Mouse (Mus musculus): ENCODE measurements around the gene Ajm1. TPM values are rescaled to one million over a fixed set of nuclear protein-coding genes. Genes with fewer than 3 reads are reported as not detected.

Gene Ajm1
- total and polyA plus RNA-seq, 2 experiments, result 0.07 TPM; not detected in 1

- H3K36me3 ChIP-seq (ENCODE audit: control insufficient read depth, insufficient read depth, low read length), result peaks cover 3% of the 10 kb centered on the region; the same call in 1 of the 2 replicates
- H3K4me1 ChIP-seq (ENCODE audit: control insufficient read depth, insufficient read depth, low read length), result peaks cover 11% of the 10 kb centered on the region
- DNase-seq (ENCODE audit: extremely low read depth, low read depth, low spot score), result no peak
- H3K79me2 ChIP-seq (ENCODE audit: control insufficient read depth, insufficient read depth, low read length), result no peaks in the 10 kb centered on the region
- no peak overlapping the region for H3K27ac ChIP-seq (replicated peaks; ENCODE audit: insufficient read depth, low read depth, low read length)
- H3K9ac ChIP-seq (ENCODE audit: low read depth, low read length), result no peak overlapping the region
- H3K27me3 ChIP-seq (ENCODE audit: control insufficient read depth, insufficient read depth, low read length), result peaks cover 30% of the 10 kb centered on the region
- TF ChIP-seq CTCF (IDR thresholded peaks at IDR 0.05; ENCODE audit: low read depth, low read length), result peak; percentile 63
- no peak for TF ChIP-seq POLR2A (IDR thresholded peaks at IDR 0.05; ENCODE audit: extremely low read depth, insufficient read depth, low read length)
- no peak overlapping the region for H3K4me3 ChIP-seq (ENCODE audit: insufficient read depth, low read depth, low read length)
- WGBS, result 2% methylated on average over 27 of the region's 27 CpGs
Measured at GRCm38 (mm10) chr2:25579737-25580460, 1.7 kb downstream of the Ajm1 start.

DNA sequence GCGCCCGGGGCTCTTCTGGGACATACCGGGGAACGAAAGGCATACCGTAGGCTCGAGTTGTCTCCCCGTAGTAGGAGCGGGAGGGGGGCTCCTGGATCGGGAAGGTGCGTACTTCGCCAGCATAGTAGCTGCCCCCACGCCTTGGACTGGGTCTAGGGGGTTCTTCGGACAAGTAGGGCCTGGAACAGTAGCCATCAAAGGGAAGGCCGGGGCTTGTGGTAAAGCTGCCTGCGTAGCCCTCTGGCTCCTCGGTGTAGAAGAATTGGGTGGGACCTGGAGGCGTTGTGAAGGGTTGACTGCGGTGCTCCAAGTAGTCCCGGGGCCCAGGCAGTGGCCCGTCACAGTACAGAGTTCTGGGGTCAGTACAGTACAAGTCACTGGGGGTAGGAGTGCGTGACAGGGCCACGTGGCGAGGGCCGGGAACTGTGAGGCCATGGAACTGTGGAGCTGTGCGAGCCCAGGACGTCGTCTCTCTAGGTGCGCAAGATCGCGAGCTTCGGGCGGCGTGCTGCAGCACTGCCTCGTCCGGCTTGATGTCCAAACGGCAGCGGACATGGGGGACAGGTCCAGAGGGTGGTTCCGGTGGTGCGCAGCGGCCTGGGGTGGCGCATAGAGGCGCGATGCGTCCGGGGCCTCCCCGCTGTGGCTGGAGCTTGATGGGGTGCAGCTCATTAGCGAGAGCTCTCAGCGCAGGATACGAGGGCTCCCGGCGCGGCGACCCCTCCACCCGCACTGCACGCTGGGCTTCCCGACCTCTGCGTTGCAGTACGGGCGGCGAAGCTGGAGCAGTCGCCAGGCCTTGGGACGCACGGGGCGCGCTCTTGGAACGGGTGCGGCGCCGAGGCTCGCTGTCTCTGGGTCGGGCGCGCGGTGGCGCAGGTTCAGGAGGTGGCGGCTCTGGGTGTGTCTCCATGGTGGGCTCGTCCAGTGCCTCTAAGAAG, 2.5 kb downstream of the Ajm1 start:
- WGBS, result 8% methylated on average over 77 of the region's 77 CpGs
- Histone ChIP-seq H3K27me3 (ENCODE audit: control insufficient read depth, insufficient read depth, low read length) (peaks cover 30% of the 10 kb centered on the region), H3K9ac (ENCODE audit: low read depth, low read length) (no peak overlapping the region), H3K27ac (replicated peaks; ENCODE audit: insufficient read depth, low read depth, low read length) (no peak overlapping the region), H3K4me1 (ENCODE audit: control insufficient read depth, insufficient read depth, low read length) (peaks cover 11% of the 10 kb centered on the region), H3K79me2 (ENCODE audit: control insufficient read depth, insufficient read depth, low read length) (no peaks in the 10 kb centered on the region), H3K36me3 (ENCODE audit: control insufficient read depth, insufficient read depth, low read length) (no peaks in the 10 kb centered on the region), H3K4me3 (ENCODE audit: insufficient read depth, low read depth, low read length) (no peak overlapping the region)
- DNase-seq (ENCODE audit: extremely low read depth, low read depth, low spot score), result no peak
- no peak for TF ChIP-seq CTCF (IDR thresholded peaks at IDR 0.05; ENCODE audit: low read depth, low read length)
- TF ChIP-seq POLR2A (IDR thresholded peaks at IDR 0.05; ENCODE audit: extremely low read depth, insufficient read depth, low read length), result no peak

GRCm38 (mm10) chr2:25577951-25578795, 3.4 kb downstream of the Ajm1 start:
- Histone ChIP-seq H3K27me3 (ENCODE audit: control insufficient read depth, insufficient read depth, low read length) (peaks cover 30% of the 10 kb centered on the region), H3K79me2 (ENCODE audit: control insufficient read depth, insufficient read depth, low read length) (no peaks in the 10 kb centered on the region), H3K4me3 (ENCODE audit: insufficient read depth, low read depth, low read length) (no peak overlapping the region), H3K27ac (replicated peaks; ENCODE audit: insufficient read depth, low read depth, low read length) (no peak overlapping the region), H3K4me1 (ENCODE audit: control insufficient read depth, insufficient read depth, low read length) (peaks cover 11% of the 10 kb centered on the region), H3K9ac (ENCODE audit: low read depth, low read length) (no peak overlapping the region), H3K36me3 (ENCODE audit: control insufficient read depth, insufficient read depth, low read length) (no peaks in the 10 kb centered on the region)
- TF ChIP-seq POLR2A (IDR thresholded peaks at IDR 0.05; ENCODE audit: extremely low read depth, insufficient read depth, low read length), result no peak
- no peak; the same call in 1 of the 2 replicates for TF ChIP-seq CTCF (IDR thresholded peaks at IDR 0.05; ENCODE audit: low read depth, low read length)
- 7% methylated on average over 75 of the region's 75 CpGs for WGBS
- no peak for DNase-seq (ENCODE audit: extremely low read depth, low read depth, low spot score)

DNA sequence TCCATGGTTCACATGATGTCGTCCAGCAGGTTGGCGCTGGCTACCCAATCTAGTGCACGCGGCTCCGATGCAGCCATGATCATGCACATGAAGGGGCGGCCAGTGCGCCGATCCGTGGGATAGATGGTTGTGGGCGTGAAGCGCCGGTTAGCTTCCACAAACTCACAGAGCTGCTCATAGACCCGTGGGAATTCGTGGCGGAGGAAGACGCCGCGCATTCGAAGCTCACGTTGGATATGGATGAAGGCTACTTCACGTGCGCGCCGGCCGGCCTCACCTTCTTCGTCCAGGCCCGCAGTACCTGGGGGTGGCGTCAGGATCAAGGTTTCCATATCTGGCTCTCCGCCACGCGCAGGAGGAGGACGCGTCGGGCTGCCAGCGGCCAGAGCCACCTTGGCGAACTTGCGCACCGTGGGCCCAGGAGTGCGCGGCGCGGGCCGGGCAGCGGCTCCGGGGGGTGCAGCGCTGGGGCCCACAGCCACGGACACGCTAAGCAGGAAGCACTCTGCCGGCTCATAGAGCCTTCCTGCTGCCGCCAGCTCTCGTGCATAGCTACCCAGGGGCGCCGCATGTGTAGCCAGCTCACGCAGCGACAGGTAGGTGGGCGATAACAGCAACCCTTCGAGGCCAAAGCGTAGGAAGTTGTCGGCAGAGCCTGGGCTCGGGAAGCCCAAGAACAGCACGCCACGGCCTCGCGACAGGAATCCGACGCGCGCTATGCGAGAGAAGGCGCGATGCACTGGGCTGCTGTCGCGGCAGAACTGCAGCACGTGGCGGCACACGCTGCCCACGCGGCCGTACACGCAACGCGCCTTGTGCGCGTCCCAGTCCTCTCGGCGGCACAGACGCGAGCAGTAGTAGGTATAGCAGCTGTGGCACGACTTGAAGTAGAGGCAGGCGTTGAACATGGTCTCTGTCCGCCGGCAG, 4.3 kb downstream of the Ajm1 start:
- Histone ChIP-seq H3K9ac (ENCODE audit: low read depth, low read length) (no peak overlapping the region), H3K27me3 (ENCODE audit: control insufficient read depth, insufficient read depth, low read length) (peaks cover 30% of the 10 kb centered on the region)

More for the DNA sequence above, 4.3 kb downstream of the Ajm1 start:
- H3K4me3 ChIP-seq (ENCODE audit: insufficient read depth, low read depth, low read length), result peak overlapping the region; percentile 2; the same call in 1 of the 2 replicates
- H3K36me3 ChIP-seq (ENCODE audit: control insufficient read depth, insufficient read depth, low read length), result no peaks in the 10 kb centered on the region
- TF ChIP-seq POLR2A (IDR thresholded peaks at IDR 0.05; ENCODE audit: extremely low read depth, insufficient read depth, low read length) (no peak), CTCF (IDR thresholded peaks at IDR 0.05; ENCODE audit: low read depth, low read length) (no peak)
- no peak for DNase-seq (ENCODE audit: extremely low read depth, low read depth, low spot score)
- 16% methylated on average over 92 of the region's 92 CpGs for WGBS
- H3K27ac ChIP-seq (replicated peaks; ENCODE audit: insufficient read depth, low read depth, low read length), result no peak overlapping the region
- H3K79me2 ChIP-seq (ENCODE audit: control insufficient read depth, insufficient read depth, low read length), result no peaks in the 10 kb centered on the region
- peaks cover 11% of the 10 kb centered on the region for H3K4me1 ChIP-seq (ENCODE audit: control insufficient read depth, insufficient read depth, low read length)

All from liver, adult 2 months (tissue).